Mouse (Mus musculus) liver, postnatal 0 days (tissue): ENCODE data around the gene Dact1. TPM values are rescaled to one million over a fixed set of nuclear protein-coding genes. Genes with fewer than 3 reads are reported as not detected.

Experiments used
- ATAC-seq: fragments of 200-750 bp; cut with Nextera tagmentation; 2 replicates; pipeline ENCODE4 v1.8.0; 2017; ENCODE audit warnings: mild to moderate bottlenecking, moderate library complexity
- DNase-seq: peaks from one replicate; pipeline ENCODE4 v3.0.0-alpha.2; 2016
- H3K27ac ChIP-seq: fragments of 300-500 bp; sonication (generic); 2 replicates; pipeline ENCODE4 v1.5.1; 2014; ENCODE audit warnings: antibody characterized with exemption, moderate library complexity, mild to moderate bottlenecking, low read depth
- H3K27me3 ChIP-seq: fragments of 300-500 bp; sonication (generic); 2 replicates; pipeline ENCODE4 v1.6.1; 2014; ENCODE audit warnings: low read length, control low read depth, mixed read lengths; ENCODE audit not compliant: insufficient read depth
- H3K36me3 ChIP-seq: fragments of 300-500 bp; sonication (generic); replicated peaks from 2 replicates; pipeline ENCODE4 v1.6.1; 2014; ENCODE audit warnings: mild to moderate bottlenecking, control low read depth, low read length, moderate library complexity, mixed read lengths; ENCODE audit not compliant: insufficient read depth
- H3K4me1 ChIP-seq: fragments of 300-500 bp; sonication (generic); 2 replicates; pipeline ENCODE4 v1.6.1; 2014; ENCODE audit warnings: antibody characterized with exemption, mild to moderate bottlenecking, control low read depth; ENCODE audit not compliant: insufficient read depth
- H3K4me2 ChIP-seq: fragments of 300-500 bp; sonication (generic); 2 replicates; pipeline ENCODE4 v1.6.1; 2014; ENCODE audit warnings: low read depth, mild to moderate bottlenecking, low read length, moderate library complexity, mixed read lengths
- H3K4me3 ChIP-seq: fragments of 300-500 bp; sonication (generic); 2 replicates; pipeline ENCODE4 v1.5.1; 2014; ENCODE audit warnings: low read depth, low read length
- H3K9ac ChIP-seq: fragments of 300-500 bp; sonication (generic); replicated peaks from 2 replicates; pipeline ENCODE4 v1.6.1; 2014; ENCODE audit warnings: mild to moderate bottlenecking, moderate library complexity
- H3K9me3 ChIP-seq: fragments of 300-500 bp; sonication (generic); 2 replicates; pipeline ENCODE4 v1.6.1; 2016; ENCODE audit warnings: mild to moderate bottlenecking, control low read depth, low read length, mixed read lengths
- CTCF ChIP-seq: sonication (generic); IDR thresholded peaks from 2 replicates; pipeline ENCODE4 v1.5.1; 2016; ENCODE audit warnings: antibody characterized with exemption, low read depth
- EP300 ChIP-seq: IDR thresholded peaks from 2 replicates; pipeline ENCODE4 v1.6.1; 2016; ENCODE audit warnings: antibody characterized with exemption, low read depth, mild to moderate bottlenecking
- WGBS: fragments of 180-500 bp; shearing (Covaris S2); extraction: QIAGEN DNeasy Blood & Tissue Kit; methylation state at CpG from one replicate; pipeline ENCODE4 v1.1.7; 2014; ENCODE audit not compliant: insufficient replicate concordance; 5-methylcytosine and 5-hydroxymethylcytosine counted together
- polyA plus RNA-seq: library from polyadenylated mRNA; unstranded; fragments of >200 nt; fragmentation: Nextera tagmentation; extraction: Ambion mirVana; gene quantifications from 2 replicates; pipeline ENCODE4 v1.2.1, GENCODE M21; 2015

Gene Dact1
- polyA plus RNA-seq, 1 experiment from 2014 or later = 0.36 TPM

- Histone ChIP-seq H3K4me2 (no peak overlapping the region), H3K36me3 (no peaks in the 10 kb centered on the region), H3K9me3 (no peaks in the 10 kb centered on the region), H3K27me3 (no peaks in the 10 kb centered on the region), H3K4me1 (no peaks in the 10 kb centered on the region), H3K9ac (no peak overlapping the region), H3K4me3 (no peak overlapping the region), H3K27ac (no peak overlapping the region)
- TF ChIP-seq EP300 = no peak
- no peak for TF ChIP-seq CTCF
- ATAC-seq (no peak), DNase-seq (no peak)
- 87% methylated on average over 8 of the region's 8 CpGs for WGBS
These were observed 52.7 kb downstream of the Dact1 start for GRCm38 (mm10) chr12:71362425-71362824.

GRCm38 (mm10) chr12:71364106-71364505, 54.4 kb downstream of the Dact1 start:
- no peak for DNase-seq
- 79% methylated on average over 7 of the region's 7 CpGs for WGBS
- no peak overlapping the region for H3K4me3 ChIP-seq

GRCm38 (mm10) chr12:71364531-71364930, 54.8 kb downstream of the Dact1 start:
- no peaks in the 10 kb centered on the region for H3K36me3 ChIP-seq
- WGBS = 83% methylated on average over 3 of the region's 3 CpGs
- no peak overlapping the region for H3K27ac ChIP-seq
- peaks cover 3% of the 10 kb centered on the region for H3K4me1 ChIP-seq
- no peak overlapping the region for H3K4me3 ChIP-seq
- no peaks in the 10 kb centered on the region for H3K27me3 ChIP-seq
- H3K9ac ChIP-seq = no peak overlapping the region
- H3K9me3 ChIP-seq = no peaks in the 10 kb centered on the region
- H3K4me2 ChIP-seq = no peak overlapping the region
- TF ChIP-seq EP300 (no peak), CTCF (no peak)
- ATAC-seq = no peak
- DNase-seq = no peak

More at GRCm38 (mm10) chr12:71364106-71364505, 54.4 kb downstream of the Dact1 start:
- H3K9ac ChIP-seq = no peak overlapping the region
- H3K27ac ChIP-seq = no peak overlapping the region
- no peaks in the 10 kb centered on the region for H3K36me3 ChIP-seq
- H3K4me1 ChIP-seq = peaks cover 3% of the 10 kb centered on the region
- TF ChIP-seq EP300 = no peak
- no peak for TF ChIP-seq CTCF
- no peaks in the 10 kb centered on the region for H3K27me3 ChIP-seq
- no peak for ATAC-seq
- no peaks in the 10 kb centered on the region for H3K9me3 ChIP-seq
- no peak overlapping the region for H3K4me2 ChIP-seq

- DNase-seq (no peak), ATAC-seq (no peak)
- H3K9ac ChIP-seq = no peak overlapping the region
- no peaks in the 10 kb centered on the region for H3K36me3 ChIP-seq
- H3K4me1 ChIP-seq = peaks cover 3% of the 10 kb centered on the region
- 43% methylated on average over 7 of the region's 7 CpGs for WGBS
- H3K27me3 ChIP-seq = no peaks in the 10 kb centered on the region
- TF ChIP-seq CTCF (no peak), EP300 (no peak)
- H3K27ac ChIP-seq = no peak overlapping the region
- H3K4me3 ChIP-seq = no peak overlapping the region
- H3K4me2 ChIP-seq = no peak overlapping the region
- no peaks in the 10 kb centered on the region for H3K9me3 ChIP-seq
These were observed 55.5 kb downstream of the Dact1 start for GRCm38 (mm10) chr12:71365208-71365607.

GRCm38 (mm10) chr12:71366175-71366574, 56.5 kb downstream of the Dact1 start:
- Histone ChIP-seq H3K9ac (no peak overlapping the region), H3K27ac (no peak overlapping the region), H3K4me1 (peaks cover 3% of the 10 kb centered on the region), H3K9me3 (no peaks in the 10 kb centered on the region), H3K4me2 (no peak overlapping the region), H3K27me3 (no peaks in the 10 kb centered on the region), H3K36me3 (no peaks in the 10 kb centered on the region), H3K4me3 (no peak overlapping the region)
- TF ChIP-seq EP300 (no peak), CTCF (no peak)
- ATAC-seq (no peak), DNase-seq (no peak)
- 80% methylated on average over 6 of the region's 6 CpGs for whole genome bisulfite sequencing

GRCm38 (mm10) chr12:71368631-71369030, 58.9 kb downstream of the Dact1 start:
- no peaks in the 10 kb centered on the region for H3K9me3 ChIP-seq
- peak overlapping the region; percentile 26; the same call in 1 of the 2 replicates for H3K27ac ChIP-seq
- ATAC-seq = no peak
- no peak for DNase-seq
- WGBS = 52% methylated on average over 5 of the region's 5 CpGs
- TF ChIP-seq EP300 = no peak
- TF ChIP-seq CTCF = no peak
- H3K4me2 ChIP-seq = peak overlapping the region; percentile 33
- H3K9ac ChIP-seq = no peak overlapping the region
- peaks cover 3% of the 10 kb centered on the region for H3K4me1 ChIP-seq
- H3K27me3 ChIP-seq = no peaks in the 10 kb centered on the region
- no peak overlapping the region for H3K4me3 ChIP-seq
- H3K36me3 ChIP-seq = no peaks in the 10 kb centered on the region

Other genes with a start within 250 kb of the Dact1 start
- not detected in 2 replicates for gene Tomm20l, start 198.5 kb upstream of the Dact1 start, polyA plus RNA-seq
- gene Timm9, start 173.2 kb upstream of the Dact1 start, polyA plus RNA-seq = 58.2 and 61.9 TPM in 2 replicates
- gene 2700049A03Rik, start 173.0 kb upstream of the Dact1 start, polyA plus RNA-seq = 2.2 and 2.4 TPM in 2 replicates